In genomic region chr14:120391701-120392100, GRCm38 (mm10) we compare ENCODE assay signal across 12 mouse cellular contexts.
DNase-seq lines count a peak whose midpoint lies in the region; ATAC-seq and TF ChIP-seq lines count a peak whose summit lies in the region.
"Had no signal": no experiment of that assay in that cellular context is flagged by ENCODE, and none has a peak within 500 bp of the region (broad histone marks: within the 10 kb centered on the region; RNA-seq: fewer than 3 reads in every experiment).

No protein-coding gene starts in this region.

- no peak overlapping the region for H3K4me2 ChIP-seq in hindbrain, postnatal 0 days (ENCODE audit: low read depth, low read length)
- no peak overlapping the region for H3K4me2 ChIP-seq in hindbrain, embryonic 13.5 days
- H3K4me2 ChIP-seq: heart, embryonic 15.5 days had no signal

- no peaks in the 10 kb centered on the region for H3K9me3 ChIP-seq in hindbrain, postnatal 0 days (ENCODE audit: low read length)
- H3K9me3 ChIP-seq in hindbrain, embryonic 13.5 days, result no peaks in the 10 kb centered on the region
- H3K9me3 ChIP-seq: heart, embryonic 15.5 days had no signal

- H3K27me3 ChIP-seq in hindbrain, postnatal 0 days (ENCODE audit: insufficient read depth, low read length), result no peaks in the 10 kb centered on the region
- H3K27me3 ChIP-seq in hindbrain, embryonic 13.5 days, result peaks cover 4% of the 10 kb centered on the region; the same call in 1 of the 2 replicates
- H3K27me3 ChIP-seq: heart, embryonic 15.5 days had no signal

- no peak overlapping the region for H3K9ac ChIP-seq in hindbrain, postnatal 0 days (replicated peaks; ENCODE audit: low read length)
- no peak overlapping the region for H3K9ac ChIP-seq in hindbrain, embryonic 13.5 days
- H3K9ac ChIP-seq: heart, embryonic 15.5 days had no signal

- H3K27ac ChIP-seq in hindbrain, postnatal 0 days, result no peak overlapping the region
- no peak overlapping the region for H3K27ac ChIP-seq in hindbrain, embryonic 13.5 days
- H3K27ac ChIP-seq: heart, embryonic 15.5 days had no signal

- no peak for TF ChIP-seq CTCF in hindbrain, postnatal 0 days (IDR thresholded peaks at IDR 0.05; ENCODE audit: low read depth)

- H3K4me3 ChIP-seq in hindbrain, postnatal 0 days (ENCODE audit: low read length), result no peak overlapping the region
- H3K4me3 ChIP-seq in hindbrain, embryonic 13.5 days, result no peak overlapping the region
- H3K4me3 ChIP-seq: erythroblast, embryonic 14.5 days; heart, embryonic 15.5 days had no signal

- peaks cover 2% of the 10 kb centered on the region; the same call in 1 of the 2 replicates for H3K36me3 ChIP-seq in hindbrain, postnatal 0 days (ENCODE audit: insufficient read depth, low read length)
- H3K36me3 ChIP-seq in hindbrain, embryonic 13.5 days, result peaks cover 11% of the 10 kb centered on the region

- no peak for ATAC-seq in hindbrain, postnatal 0 days
- ATAC-seq in hindbrain, embryonic 13.5 days (ENCODE audit: low FRiP score), result no peak
- ATAC-seq in megakaryocyte progenitor cell, adult 5-6 weeks (replicated peaks; ENCODE audit: poor library complexity), result no peak

- no peaks in the 10 kb centered on the region; the same call in 1 of the 2 replicates for H3K4me1 ChIP-seq in hindbrain, postnatal 0 days (ENCODE audit: insufficient read depth, low read length)
- peaks cover 9% of the 10 kb centered on the region for H3K4me1 ChIP-seq in hindbrain, embryonic 13.5 days (replicated peaks)

- WGBS in hindbrain, postnatal 0 days, result 58% methylated on average over 10 of the region's 10 CpGs
- WGBS in hindbrain, embryonic 13.5 days, result 82% methylated on average over 10 of the region's 10 CpGs

- peak; percentile 17 for DNase-seq in hindbrain, postnatal 0 days (ENCODE audit: low spot score)
- peak; percentile 68 to 78 for DNase-seq in frontal cortex, postnatal 36 days (ENCODE audit: low spot score in 2 of 2)
- DNase-seq in layer of hippocampus, postnatal 10 days (ENCODE audit: low spot score in 2 of 2), result peak; percentile 27 to 43
- peak; percentile 40 for DNase-seq in right cerebral cortex, postnatal 14 days
- DNase-seq in kidney, adult 9 months, result no peak
- no peak for DNase-seq in neural tube, embryonic 10.5 days (ENCODE audit: extremely low spot score, low spot score)
- DNase-seq: cerebellum, postnatal 36 days; kidney, adult 2 months had no signal

Comparison
In these comparisons a context has a peak if more than half of its experiments do, and no peak if none do; other contexts are left out.
1. DNase-seq: peak in hindbrain, postnatal 0 days (single experiment), frontal cortex, postnatal 36 days (2 of 2), layer of hippocampus, postnatal 10 days (2 of 2) and right cerebral cortex, postnatal 14 days (single experiment); none in kidney, adult 9 months (single experiment) and neural tube, embryonic 10.5 days (single experiment).